Mouse (Mus musculus) ES-E14 (cell line): ENCODE measurements at regions not wholly inside any gene's neighbourhood (a gene's known extent, or its start where the extent isn't known, plus 50 kb on each side); places are given as distances from the start of the nearest gene placed in this dataset.

Experiments
- DNase-seq: peaks from one replicate; pipeline ENCODE4 v3.0.0-alpha.2; 2013; ENCODE audit warnings: low read depth, low spot score
- H3K27ac ChIP-seq: 2 replicates; pipeline ENCODE4 v1.5.1; 2012; ENCODE audit warnings: low read depth, mild to moderate bottlenecking, low read length, moderate library complexity, mixed read lengths; ENCODE audit not compliant: poor library complexity, insufficient read depth, severe bottlenecking
- H3K36me3 ChIP-seq: 2 replicates; pipeline ENCODE4 v1.6.1; 2012; ENCODE audit warnings: mild to moderate bottlenecking, low read length, moderate library complexity, mixed read lengths; ENCODE audit not compliant: control insufficient read depth, poor library complexity, insufficient read depth, severe bottlenecking
- H3K4me1 ChIP-seq, 2 experiments: fragments of 150-350 bp in 1 of 2; sonication (generic) in 1 of 2; 2 replicates each; pipeline ENCODE4 v1.6.1; 2012; ENCODE audit warnings: low read length in 2 of 2, mild to moderate bottlenecking in 1 of 2, mixed read lengths in 1 of 2; ENCODE audit not compliant: control insufficient read depth in 2 of 2, insufficient read depth in 2 of 2, poor library complexity in 1 of 2
- H3K4me3 ChIP-seq, 2 experiments: fragments of 150-350 bp in 1 of 2; sonication (generic) in 1 of 2; 2 replicates each; pipeline ENCODE4 v1.5.1; 2012; ENCODE audit warnings: low read length in 2 of 2, low read depth in 1 of 2, mild to moderate bottlenecking in 1 of 2, mixed read lengths in 1 of 2; ENCODE audit not compliant: insufficient read depth in 1 of 2, poor library complexity in 1 of 2, severe bottlenecking in 1 of 2
- H3K9ac ChIP-seq: 2 replicates; pipeline ENCODE4 v1.6.1; 2012; ENCODE audit warnings: low read depth, mild to moderate bottlenecking, low read length, mixed read lengths; ENCODE audit not compliant: poor library complexity, insufficient read depth, severe bottlenecking
- H3K9me3 ChIP-seq: fragments of 150-350 bp; sonication (generic); 2 replicates; pipeline ENCODE4 v1.6.1; 2012; ENCODE audit warnings: low read depth, mild to moderate bottlenecking, low read length; ENCODE audit not compliant: control insufficient read depth, insufficient read depth
- CHD2 ChIP-seq: IDR thresholded peaks from 2 replicates; pipeline ENCODE4 v1.6.1; 2014; ENCODE audit warnings: mild to moderate bottlenecking, low read depth, low read length, inconsistent platforms
- HCFC1 ChIP-seq: IDR thresholded peaks from 2 replicates; pipeline ENCODE4 v1.6.1; 2012; ENCODE audit warnings: low read length, inconsistent platforms, borderline replicate concordance; ENCODE audit not compliant: insufficient read depth
- MAFK ChIP-seq: IDR thresholded peaks from 2 replicates; pipeline ENCODE4 v1.6.1; 2014; ENCODE audit warnings: mild to moderate bottlenecking, low read depth, low read length, inconsistent platforms; ENCODE audit not compliant: insufficient read depth
- ZC3H11A ChIP-seq: IDR thresholded peaks from 2 replicates; pipeline ENCODE4 v1.6.1; 2012; ENCODE audit warnings: low read depth, mild to moderate bottlenecking, inconsistent platforms, low read length, borderline replicate concordance
- ZNF384 ChIP-seq: IDR thresholded peaks from 2 replicates; pipeline ENCODE4 v1.6.1; 2012; ENCODE audit warnings: low read depth, low read length, inconsistent platforms
- in situ Hi-C, 2 experiments: fragments of 600-800 bp; cut with MboI; formaldehyde crosslinking; loops; one replicate each; pipeline ENCODE4 v1.15.1; 2025; ENCODE audit warnings: low sequenced_read_pairs in 2 of 2, inconsistent platforms in 1 of 2; ENCODE audit not compliant: unreplicated experiment in 2 of 2

DNA sequence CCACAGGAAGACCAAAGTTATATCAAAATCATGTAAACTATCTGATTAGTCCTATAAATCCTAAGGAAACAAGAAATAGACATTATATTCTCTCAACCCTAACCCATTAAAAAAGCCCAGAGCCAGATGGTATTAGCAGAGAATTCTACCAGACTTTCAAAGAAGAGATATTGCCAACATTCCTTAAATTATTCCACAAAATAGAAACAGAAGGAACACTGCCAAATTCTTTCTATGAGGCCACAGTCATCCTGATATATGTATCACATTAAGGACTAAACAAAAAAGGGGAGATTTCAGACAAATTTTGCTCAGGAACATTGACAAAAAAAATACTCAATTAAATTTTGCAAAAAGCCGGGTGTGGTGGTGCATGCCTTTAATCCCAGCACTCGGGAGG, 1669.5 kb downstream of the Efnb2 start:
- TF ChIP-seq ZNF384 (no peak), CHD2 (no peak), ZC3H11A (no peak), MAFK (no peak), HCFC1 (no peak)
- Histone ChIP-seq H3K9me3 (no peaks in the 10 kb centered on the region), H3K27ac (no peak overlapping the region), H3K4me1 (no peaks in the 10 kb centered on the region), H3K9ac (no peak overlapping the region), H3K4me3 (no peak overlapping the region), H3K36me3 (no peaks in the 10 kb centered on the region)
- in situ Hi-C loops = no loop called here
- DNase-seq = no peak

DNA sequence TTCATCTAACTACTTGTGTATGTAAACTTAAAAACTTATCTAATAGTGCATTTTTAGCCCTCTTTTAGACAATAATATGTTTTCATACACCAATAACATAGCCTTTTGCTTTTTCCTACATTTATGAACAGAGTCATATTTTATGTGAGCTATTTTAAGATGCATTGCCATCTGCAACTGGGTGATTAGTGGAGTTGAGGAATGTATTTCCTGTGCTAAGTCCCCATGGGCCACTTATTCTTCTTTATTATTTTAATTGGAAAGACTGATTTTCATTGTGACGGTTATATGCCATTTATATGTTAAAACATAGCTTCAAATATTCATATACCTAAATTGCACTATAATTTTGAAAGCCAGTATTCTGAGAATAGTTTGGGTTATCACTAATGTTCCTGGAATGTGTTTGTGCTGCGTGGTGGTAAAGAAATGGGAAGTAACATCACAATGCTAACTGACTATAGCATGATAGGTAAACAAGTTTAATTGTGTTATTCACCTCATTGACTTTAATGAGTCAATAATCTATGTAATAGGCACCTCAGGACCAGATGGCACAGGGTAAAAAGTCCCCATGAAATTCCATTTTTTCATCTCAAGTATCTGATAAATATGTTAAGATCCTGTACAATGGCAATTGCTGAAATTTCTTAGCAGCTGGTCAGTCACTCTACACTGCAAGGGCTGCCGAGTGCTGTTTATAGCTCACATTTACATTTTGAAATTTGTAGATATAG, 1671.5 kb downstream of the Efnb2 start:
- H3K4me1 ChIP-seq = no peaks in the 10 kb centered on the region
- no peak overlapping the region for H3K9ac ChIP-seq
- no peak overlapping the region for H3K27ac ChIP-seq
- no peaks in the 10 kb centered on the region for H3K36me3 ChIP-seq
- in situ Hi-C loops = no loop called here
- TF ChIP-seq ZNF384 (no peak), ZC3H11A (no peak), HCFC1 (no peak), MAFK (no peak), CHD2 (no peak)
- H3K4me3 ChIP-seq = no peak overlapping the region
- H3K9me3 ChIP-seq = no peaks in the 10 kb centered on the region
- DNase-seq = no peak

DNA sequence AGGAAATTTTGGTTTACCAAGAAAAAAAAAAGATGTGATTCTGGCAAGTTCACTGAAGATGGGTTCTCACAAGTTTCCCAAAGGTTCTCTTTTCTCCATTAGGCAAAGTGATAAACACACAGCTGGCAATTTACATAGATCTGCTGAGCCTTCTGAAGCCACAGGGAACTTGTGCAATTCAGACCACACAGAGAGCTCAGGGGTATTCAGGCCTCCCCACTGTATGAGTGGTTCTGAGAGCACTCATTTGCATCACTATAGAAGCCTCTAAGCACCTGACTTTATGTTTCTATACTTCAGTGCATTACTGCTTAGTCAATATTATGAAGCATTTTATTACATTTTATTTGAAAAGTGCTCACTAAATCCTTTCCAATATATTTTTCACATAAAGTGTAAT, 1687.1 kb downstream of the Efnb2 start:
- H3K9me3 ChIP-seq = no peaks in the 10 kb centered on the region
- peak; percentile 15 for DNase-seq
- TF ChIP-seq ZNF384 (no peak), ZC3H11A (no peak), CHD2 (no peak), MAFK (no peak), HCFC1 (no peak)
- no peak overlapping the region for H3K4me3 ChIP-seq
- in situ Hi-C loops = no loop called here
- no peak overlapping the region for H3K9ac ChIP-seq
- 0 out of 4 replicates have a peak, but pooled peaks cover 0 to 2% of the 10 kb centered on the region in 2 experiments for H3K4me1 ChIP-seq
- no peak overlapping the region for H3K27ac ChIP-seq
- no peaks in the 10 kb centered on the region for H3K36me3 ChIP-seq

DNA sequence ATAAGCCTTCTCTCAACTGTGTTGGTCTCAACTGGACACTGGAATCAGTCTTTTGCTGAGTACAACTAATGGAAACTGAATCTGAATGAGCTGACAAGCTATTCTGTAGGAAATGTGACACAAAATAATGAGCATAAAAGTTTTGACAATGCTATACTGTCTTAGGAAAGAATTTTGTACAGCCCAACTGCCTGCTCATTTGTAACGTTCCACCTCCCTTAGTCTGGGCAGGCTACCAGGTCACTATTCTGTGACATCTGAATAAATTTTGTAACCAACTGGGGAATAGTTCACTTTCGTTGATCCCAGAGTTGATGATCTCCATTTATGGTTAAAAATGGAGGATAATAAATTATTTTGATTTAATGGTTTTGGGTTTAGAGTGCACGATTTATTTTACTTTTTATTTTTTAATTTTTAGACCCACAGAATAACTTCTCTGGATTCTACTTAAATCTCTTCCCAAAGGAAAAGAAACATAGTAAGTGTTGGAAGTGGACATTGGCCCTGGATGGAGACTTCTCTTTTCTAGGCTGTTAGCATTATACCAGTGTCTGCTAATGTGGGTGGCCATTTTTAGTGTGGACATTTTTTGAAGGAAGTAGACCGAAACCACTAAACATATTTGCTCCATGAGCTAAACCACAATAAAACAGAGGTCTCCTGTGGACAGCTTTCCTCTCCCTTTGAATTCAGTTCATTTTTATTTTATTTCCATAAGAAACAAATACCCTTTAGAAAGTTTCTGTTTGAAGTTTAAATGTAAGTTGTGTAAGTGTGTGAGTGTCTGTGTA, 1697.8 kb downstream of the Efnb2 start:
- in situ Hi-C loops = no loop called here
- Histone ChIP-seq H3K9ac (no peak overlapping the region), H3K4me1 (no peaks in the 10 kb centered on the region), H3K27ac (no peak overlapping the region), H3K9me3 (no peaks in the 10 kb centered on the region), H3K36me3 (no peaks in the 10 kb centered on the region), H3K4me3 (no peak overlapping the region)
- TF ChIP-seq MAFK (no peak), CHD2 (no peak), HCFC1 (no peak), ZNF384 (no peak), ZC3H11A (no peak)
- no peak for DNase-seq
